Mouse (Mus musculus): ENCODE results near the gene Tmem120b. TPM values are rescaled to one million over a fixed set of nuclear protein-coding genes. Genes with fewer than 3 reads are reported as not detected.

The Tmem120b gene
- polyA plus RNA-seq, 1 experiment from 2014 or later: 18.8 TPM

GRCm38 (mm10) chr5:123146357-123146756, 78.1 kb downstream of the Tmem120b start:
- peaks cover 66% of the 10 kb centered on the region for H3K4me1 ChIP-seq
- H3K4me3 ChIP-seq: no peak overlapping the region
- H3K27me3 ChIP-seq: no peaks in the 10 kb centered on the region
- no peaks in the 10 kb centered on the region for H3K9me3 ChIP-seq
- WGBS: 84% methylated on average over 11 of the region's 11 CpGs
- no peak for ATAC-seq (ENCODE audit: insufficient number of reproducible peaks, low FRiP score, low TSS enrichment, low read depth)
- H3K9ac ChIP-seq: no peak overlapping the region
- peaks cover 46% of the 10 kb centered on the region for H3K36me3 ChIP-seq
- H3K4me2 ChIP-seq: no peak overlapping the region
- H3K27ac ChIP-seq: no peak overlapping the region

DNA sequence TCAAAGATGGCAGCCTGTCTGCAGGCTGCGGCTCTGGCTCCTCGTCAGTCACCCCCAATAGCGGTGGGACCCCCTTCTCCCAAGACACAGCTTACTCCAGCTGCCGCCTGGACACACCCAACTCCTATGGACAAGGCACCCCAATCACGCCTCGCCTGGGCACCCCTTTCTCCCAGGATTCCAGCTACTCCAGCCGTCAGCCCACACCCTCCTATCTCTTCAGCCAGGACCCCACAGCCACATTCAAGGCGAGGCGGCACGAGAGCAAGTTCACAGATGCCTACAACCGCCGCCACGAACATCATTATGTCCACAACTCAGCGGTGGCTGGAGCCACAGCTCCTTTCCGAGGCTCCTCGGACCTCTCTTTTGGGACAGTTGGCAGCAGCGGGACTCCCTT, 79.4 kb downstream of the Tmem120b start:
- H3K9ac ChIP-seq: no peak overlapping the region
- ATAC-seq (ENCODE audit: insufficient number of reproducible peaks, low FRiP score, low TSS enrichment, low read depth): no peak
- H3K4me1 ChIP-seq: peaks cover 70% of the 10 kb centered on the region
- no peak overlapping the region for H3K27ac ChIP-seq
- H3K27me3 ChIP-seq: no peaks in the 10 kb centered on the region
- peaks cover 57% of the 10 kb centered on the region for H3K36me3 ChIP-seq
- no peaks in the 10 kb centered on the region for H3K9me3 ChIP-seq
- no peak overlapping the region for H3K4me2 ChIP-seq
- no peak overlapping the region for H3K4me3 ChIP-seq
- WGBS: 82% methylated on average over 17 of the region's 17 CpGs

GRCm38 (mm10) chr5:123148073-123148722, 80.0 kb downstream of the Tmem120b start:
- no peak overlapping the region for H3K4me2 ChIP-seq
- H3K4me1 ChIP-seq: peaks cover 70% of the 10 kb centered on the region
- WGBS: 85% methylated on average over 25 of the region's 25 CpGs
- H3K36me3 ChIP-seq: peaks cover 64% of the 10 kb centered on the region
- no peaks in the 10 kb centered on the region for H3K27me3 ChIP-seq
- no peaks in the 10 kb centered on the region for H3K9me3 ChIP-seq
- ATAC-seq (ENCODE audit: insufficient number of reproducible peaks, low FRiP score, low TSS enrichment, low read depth): no peak
- H3K27ac ChIP-seq: 0 out of 2 replicates have a peak overlapping the region, but pooled peaks have one; percentile 11
- H3K4me3 ChIP-seq: no peak overlapping the region
- no peak overlapping the region for H3K9ac ChIP-seq

- H3K9me3 ChIP-seq: no peaks in the 10 kb centered on the region
- no peak overlapping the region for H3K9ac ChIP-seq
- H3K27me3 ChIP-seq: no peaks in the 10 kb centered on the region
- H3K4me2 ChIP-seq: peak overlapping the region; percentile 51
- H3K4me1 ChIP-seq: peaks cover 58% of the 10 kb centered on the region
- peak; percentile 83 for ATAC-seq (ENCODE audit: insufficient number of reproducible peaks, low FRiP score, low TSS enrichment, low read depth)
- H3K4me3 ChIP-seq: peak overlapping the region; percentile 36
- H3K36me3 ChIP-seq: peaks cover 74% of the 10 kb centered on the region
- WGBS: 5% methylated on average over 19 of the region's 19 CpGs
- H3K27ac ChIP-seq: peak overlapping the region; percentile 13; the same call in 1 of the 2 replicates
Observed at GRCm38 (mm10) chr5:123149451-123150400, 81.5 kb downstream of the Tmem120b start.

DNA sequence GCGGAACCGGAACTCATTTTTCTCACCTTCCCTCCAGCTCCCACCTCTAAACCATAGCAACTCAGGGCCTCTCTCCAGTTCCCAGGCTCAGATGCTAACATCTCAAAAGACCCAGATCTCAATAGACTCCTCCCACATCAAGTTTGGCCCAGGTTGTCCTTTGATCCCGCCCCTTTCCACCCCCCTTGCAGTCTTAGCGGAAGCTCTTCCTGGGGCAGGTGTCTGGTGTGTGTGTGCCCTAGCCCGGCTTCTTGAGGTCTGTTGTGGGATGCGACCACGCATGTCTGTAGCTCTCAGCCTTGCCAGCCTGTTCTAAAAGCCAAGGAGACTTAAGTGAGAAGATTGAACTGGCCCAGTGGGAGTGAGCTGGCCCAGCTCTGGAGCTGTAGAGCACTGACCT, 82.4 kb downstream of the Tmem120b start:
- H3K4me1 ChIP-seq: peaks cover 49% of the 10 kb centered on the region

DNA sequence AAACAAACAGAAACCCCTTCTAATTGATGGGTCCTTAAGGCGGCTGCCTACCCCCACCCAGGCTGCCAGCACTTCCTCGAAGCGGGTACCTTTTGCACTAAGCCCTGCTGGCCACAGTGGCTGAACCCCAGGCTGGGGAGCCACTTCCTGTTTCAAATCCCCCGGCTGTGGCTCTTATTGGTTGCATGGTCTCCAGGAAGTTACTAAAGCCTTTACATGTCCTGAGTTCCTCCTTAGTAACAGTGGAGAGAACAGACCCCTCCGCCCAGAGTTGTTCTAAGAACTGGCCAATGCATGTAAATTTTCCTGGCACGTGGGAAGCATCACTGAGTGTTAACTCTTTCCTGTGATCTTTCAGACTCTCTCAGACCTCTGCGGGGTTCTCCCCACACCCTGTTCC, 82.9 kb downstream of the Tmem120b start:
- peaks cover 44% of the 10 kb centered on the region for H3K4me1 ChIP-seq
- no peak for ATAC-seq (ENCODE audit: insufficient number of reproducible peaks, low FRiP score, low TSS enrichment, low read depth)

More for the DNA sequence above, 82.4 kb downstream of the Tmem120b start:
- Histone ChIP-seq H3K27me3 (no peaks in the 10 kb centered on the region), H3K9ac (no peak overlapping the region), H3K4me3 (peak overlapping the region; percentile 36), H3K9me3 (no peaks in the 10 kb centered on the region), H3K27ac (0 out of 2 replicates have a peak overlapping the region, but pooled peaks have one; percentile 30), H3K36me3 (peaks cover 76% of the 10 kb centered on the region), H3K4me2 (peak overlapping the region; percentile 51)
- ATAC-seq (ENCODE audit: insufficient number of reproducible peaks, low FRiP score, low TSS enrichment, low read depth): no peak
- 33% methylated on average over 7 of the region's 7 CpGs for WGBS

DNA sequence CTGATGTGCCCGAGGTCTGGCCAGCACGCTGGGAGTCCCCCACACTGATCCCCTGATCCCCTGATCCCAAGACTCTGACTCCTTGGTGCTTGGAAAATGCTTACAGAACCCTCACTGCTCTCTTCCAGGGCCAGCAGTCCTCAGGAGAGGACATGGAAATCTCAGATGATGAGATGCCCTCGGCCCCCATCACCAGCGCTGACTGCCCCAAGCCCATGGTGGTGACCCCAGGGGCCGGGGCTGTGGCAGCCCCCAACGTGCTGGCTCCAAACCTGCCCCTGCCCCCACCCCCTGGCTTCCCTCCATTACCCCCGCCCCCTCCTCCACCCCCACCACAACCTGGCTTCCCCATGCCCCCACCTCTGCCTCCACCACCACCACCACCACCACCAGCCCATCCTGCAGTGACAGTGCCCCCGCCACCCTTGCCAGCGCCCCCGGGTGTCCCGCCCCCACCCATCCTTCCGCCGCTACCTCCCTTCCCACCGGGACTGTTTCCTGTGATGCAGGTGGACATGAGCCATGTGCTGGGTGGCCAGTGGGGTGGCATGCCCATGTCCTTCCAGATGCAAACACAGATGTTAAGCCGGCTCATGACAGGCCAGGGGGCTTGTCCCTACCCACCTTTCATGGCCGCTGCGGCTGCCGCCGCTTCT, 83.6 kb downstream of the Tmem120b start:
- H3K9ac ChIP-seq: no peak overlapping the region
- WGBS: 90% methylated on average over 18 of the region's 19 CpGs
- H3K4me2 ChIP-seq: no peak overlapping the region
- peaks cover 73% of the 10 kb centered on the region for H3K36me3 ChIP-seq
- H3K4me1 ChIP-seq: peaks cover 42% of the 10 kb centered on the region
- H3K4me3 ChIP-seq: no peak overlapping the region
- no peak overlapping the region for H3K27ac ChIP-seq
- no peaks in the 10 kb centered on the region for H3K9me3 ChIP-seq
- no peak for ATAC-seq (ENCODE audit: insufficient number of reproducible peaks, low FRiP score, low TSS enrichment, low read depth)
- no peaks in the 10 kb centered on the region for H3K27me3 ChIP-seq

More for the DNA sequence above, 82.9 kb downstream of the Tmem120b start:
- H3K4me2 ChIP-seq: peak overlapping the region; percentile 51
- H3K9me3 ChIP-seq: no peaks in the 10 kb centered on the region
- H3K4me3 ChIP-seq: peak overlapping the region; percentile 36; the same call in 1 of the 2 replicates
- H3K9ac ChIP-seq: no peak overlapping the region
- H3K27ac ChIP-seq: 0 out of 2 replicates have a peak overlapping the region, but pooled peaks have one; percentile 30
- H3K27me3 ChIP-seq: no peaks in the 10 kb centered on the region
- H3K36me3 ChIP-seq: peaks cover 76% of the 10 kb centered on the region
- WGBS: 37% methylated on average over 7 of the region's 7 CpGs

- no peak for ATAC-seq (ENCODE audit: insufficient number of reproducible peaks, low FRiP score, low TSS enrichment, low read depth)
- 81% methylated on average over 1 of the region's 1 CpGs for WGBS
- H3K4me3 ChIP-seq: no peak overlapping the region
- H3K27ac ChIP-seq: no peak overlapping the region
- no peaks in the 10 kb centered on the region for H3K27me3 ChIP-seq
- no peaks in the 10 kb centered on the region for H3K9me3 ChIP-seq
- H3K9ac ChIP-seq: no peak overlapping the region
- H3K4me1 ChIP-seq: peaks cover 38% of the 10 kb centered on the region
- peaks cover 73% of the 10 kb centered on the region for H3K36me3 ChIP-seq
- H3K4me2 ChIP-seq: no peak overlapping the region
Observed at GRCm38 (mm10) chr5:123152901-123153300, 84.7 kb downstream of the Tmem120b start.

DNA sequence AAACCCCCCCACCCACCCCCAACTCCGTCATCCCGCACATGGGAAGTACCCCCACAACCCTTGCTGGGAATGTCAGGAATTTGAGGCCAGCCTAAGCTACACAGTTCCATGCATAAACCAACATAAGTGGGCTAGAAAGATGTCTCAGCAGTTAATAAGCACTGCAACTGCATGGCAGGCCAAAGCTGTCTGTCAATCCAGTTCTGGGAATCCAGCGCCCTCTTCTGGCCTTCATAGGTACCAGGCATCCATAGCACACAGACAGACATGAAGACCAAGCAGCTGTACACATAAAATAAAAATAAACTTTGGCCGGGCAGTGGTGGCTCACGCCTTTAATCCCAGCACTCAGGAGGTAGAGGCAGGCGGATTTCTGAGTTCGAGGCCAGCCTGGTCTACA, 87.2 kb downstream of the Tmem120b start:
- Histone ChIP-seq H3K9me3 (no peaks in the 10 kb centered on the region), H3K36me3 (peaks cover 81% of the 10 kb centered on the region), H3K4me3 (no peak overlapping the region), H3K27me3 (no peaks in the 10 kb centered on the region), H3K4me1 (peaks cover 13% of the 10 kb centered on the region), H3K27ac (no peak overlapping the region), H3K9ac (no peak overlapping the region), H3K4me2 (no peak overlapping the region)
- WGBS: 41% methylated on average over 7 of the region's 7 CpGs
- no peak for ATAC-seq (ENCODE audit: insufficient number of reproducible peaks, low FRiP score, low TSS enrichment, low read depth)

- no peak overlapping the region for H3K27ac ChIP-seq
- peaks cover 85% of the 10 kb centered on the region for H3K36me3 ChIP-seq
- 87% methylated on average over 12 of the region's 12 CpGs for WGBS
- no peak overlapping the region for H3K9ac ChIP-seq
- 0 out of 2 replicates have a peak, but pooled peaks cover under 1% of the 10 kb centered on the region for H3K4me1 ChIP-seq
- no peaks in the 10 kb centered on the region for H3K27me3 ChIP-seq
- H3K4me2 ChIP-seq: no peak overlapping the region
- H3K4me3 ChIP-seq: no peak overlapping the region
- H3K9me3 ChIP-seq: no peaks in the 10 kb centered on the region
- ATAC-seq (ENCODE audit: insufficient number of reproducible peaks, low FRiP score, low TSS enrichment, low read depth): no peak
Observed at GRCm38 (mm10) chr5:123156763-123157162, 88.5 kb downstream of the Tmem120b start.

DNA sequence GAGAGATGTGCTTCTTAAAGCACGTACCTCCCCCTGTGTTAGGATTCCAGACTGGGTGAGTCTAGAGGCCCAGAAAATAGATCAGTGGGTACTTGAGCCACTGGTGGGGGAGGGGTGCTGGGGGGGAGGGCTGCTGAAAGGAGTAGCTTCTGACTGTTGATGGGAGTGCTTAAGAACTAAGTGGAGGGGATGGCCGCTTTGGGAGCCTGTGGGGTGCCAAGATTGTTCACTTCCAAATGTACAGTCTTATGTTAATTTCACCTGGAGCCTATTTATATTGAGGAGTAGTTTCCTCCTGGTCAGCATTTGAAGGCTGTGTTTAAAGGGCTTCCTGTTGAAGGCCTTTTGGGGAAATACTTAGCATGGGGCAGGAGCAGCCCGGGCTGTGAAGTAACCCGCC, 89.8 kb downstream of the Tmem120b start:
- H3K4me1 ChIP-seq: no peaks in the 10 kb centered on the region
- no peak overlapping the region for H3K27ac ChIP-seq
- no peak overlapping the region for H3K9ac ChIP-seq
- peaks cover 83% of the 10 kb centered on the region for H3K36me3 ChIP-seq
- H3K4me2 ChIP-seq: no peak overlapping the region
- no peak for ATAC-seq (ENCODE audit: insufficient number of reproducible peaks, low FRiP score, low TSS enrichment, low read depth)
- no peaks in the 10 kb centered on the region for H3K9me3 ChIP-seq
- WGBS: 91% methylated on average over 4 of the region's 4 CpGs
- H3K27me3 ChIP-seq: no peaks in the 10 kb centered on the region
- no peak overlapping the region for H3K4me3 ChIP-seq

Data from limb, embryonic 15.5 days (tissue).